Mouse (Mus musculus) CD4-positive helper T cell, adult 2 months (primary cell): ENCODE data around the gene Sprr2b.
"Not testable (repeated sequence)": the region's sequence is repeated elsewhere in the genome, so short reads cannot be mapped to it uniquely, and the experiment has no call there.

Experiments used
- DNase-seq: peaks from one replicate; pipeline ENCODE4 v3.0.0-alpha.2; 2012; ENCODE audit warnings: low read depth, missing footprints, low spot score

Gene Sprr2b

GRCm38 (mm10) chr3:92316320-92316719 is at the start of gene Sprr2b:
Gene Sprr2b, plus strand, starts transcription at chr3:92316620.
- no peak for DNase-seq

- DNase-seq, result not testable (repeated sequence)
Observed at GRCm38 (mm10) chr3:92271414-92271985, 44.9 kb upstream of the Sprr2b start.

GRCm38 (mm10) chr3:92273504-92273903 is 42.9 kb upstream of the Sprr2b start:
- DNase-seq, result not testable (repeated sequence)

- not testable (repeated sequence) for DNase-seq
Observed at GRCm38 (mm10) chr3:92274018-92274417, 42.4 kb upstream of the Sprr2b start.

- not testable (repeated sequence) for DNase-seq
Observed at GRCm38 (mm10) chr3:92279663-92280062, 36.8 kb upstream of the Sprr2b start.

- DNase-seq, result not testable (repeated sequence)
Observed at GRCm38 (mm10) chr3:92280963-92281606, 35.3 kb upstream of the Sprr2b start.

GRCm38 (mm10) chr3:92285101-92285500 is 31.3 kb upstream of the Sprr2b start, which contains the start of gene Sprr2a3:
Gene Sprr2a3, plus strand, starts transcription at chr3:92285417.
- DNase-seq, result not testable (repeated sequence)

- DNase-seq, result not testable (repeated sequence)
Observed at GRCm38 (mm10) chr3:92288489-92288888, 27.9 kb upstream of the Sprr2b start.

- no peak for DNase-seq
Observed at GRCm38 (mm10) chr3:92307406-92307805, 9.0 kb upstream of the Sprr2b start.

GRCm38 (mm10) chr3:92317384-92317783 is 964 bp downstream of the Sprr2b start:
- no peak for DNase-seq

- DNase-seq, result no peak
Observed at GRCm38 (mm10) chr3:92336278-92336677, 19.9 kb downstream of the Sprr2b start.

- no peak for DNase-seq
Observed at GRCm38 (mm10) chr3:92338840-92339239, 22.4 kb downstream of the Sprr2b start, which contains the start of gene Sprr2d. Gene Sprr2d, plus strand, starts transcription at chr3:92339140.

- no peak for DNase-seq
Observed at GRCm38 (mm10) chr3:92351843-92352242, 35.4 kb downstream of the Sprr2b start, which contains the start of gene Sprr2e. Gene Sprr2e, plus strand, starts transcription at chr3:92352143.

GRCm38 (mm10) chr3:92361619-92362018 is 45.2 kb downstream of the Sprr2b start:
- DNase-seq, result no peak

GRCm38 (mm10) chr3:92364887-92365286 is 48.5 kb downstream of the Sprr2b start, which contains the start of gene Sprr2f:
Gene Sprr2f, plus strand, starts transcription at chr3:92365187.
- no peak for DNase-seq
